Mouse (Mus musculus): ENCODE results near the gene Txnrd1.

Txnrd1 gene

DNA sequence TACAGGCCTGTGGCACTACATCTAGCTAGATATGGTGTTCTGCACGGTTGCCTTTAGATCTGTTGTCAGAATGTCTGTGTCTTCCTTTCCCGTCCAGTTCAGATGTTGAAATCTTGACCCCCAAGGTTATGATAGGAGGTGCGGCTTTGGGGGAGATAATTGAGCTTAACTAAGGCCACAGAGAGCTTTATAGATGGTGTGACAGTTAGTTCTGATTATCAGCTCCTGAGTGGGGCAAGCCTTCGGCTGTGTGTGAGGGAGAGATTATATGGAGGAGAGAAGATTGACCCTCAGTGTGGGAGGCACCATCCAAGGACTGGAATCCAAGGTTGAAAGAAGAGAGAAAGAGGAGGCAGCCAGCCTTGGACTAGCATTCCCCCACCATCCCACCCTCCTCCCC lies 79.5 kb downstream of the Txnrd1 start:
- CTCF ChIA-PET = no interaction called here

DNA sequence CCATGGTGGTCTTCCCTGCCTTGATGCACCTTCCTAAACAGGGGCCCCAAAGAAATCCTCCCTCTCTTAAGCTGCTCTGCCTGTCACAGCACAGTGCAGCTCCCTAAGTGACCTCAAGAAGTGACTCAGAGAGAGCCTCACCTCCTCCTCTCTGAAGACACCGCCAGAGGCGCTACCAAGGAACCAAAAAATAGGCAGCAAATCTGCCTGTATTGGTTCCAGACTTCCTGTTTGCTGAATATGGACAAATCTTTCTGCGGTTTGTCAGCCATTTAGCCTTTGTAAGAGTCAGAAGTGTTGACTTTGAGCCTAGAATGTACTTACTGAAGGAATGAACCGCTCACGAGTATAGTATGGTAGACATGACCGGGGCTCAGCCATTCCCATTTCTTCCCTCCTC lies 80.0 kb downstream of the Txnrd1 start:
- CTCF ChIA-PET = no interaction called here

DNA sequence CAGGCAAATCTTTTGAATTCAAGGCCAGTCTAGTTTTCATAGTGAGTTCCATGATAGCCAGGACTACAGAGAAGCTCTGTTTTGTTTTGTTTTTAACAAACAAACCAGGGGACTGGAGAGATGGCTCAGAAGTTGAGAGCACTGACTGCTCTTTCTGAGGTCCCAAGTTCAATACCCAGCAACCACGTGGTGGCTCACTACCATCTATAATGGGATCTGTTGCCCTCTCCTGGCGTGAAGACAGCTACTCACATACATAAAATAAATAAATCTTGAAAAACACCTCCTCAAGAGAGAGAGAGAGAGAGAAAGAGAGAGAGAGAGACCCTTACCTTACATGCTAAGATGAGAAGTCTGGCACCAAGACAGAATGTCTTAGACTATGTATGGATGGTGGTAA lies 84.9 kb downstream of the Txnrd1 start:
- CTCF ChIA-PET = no interaction called here

DNA sequence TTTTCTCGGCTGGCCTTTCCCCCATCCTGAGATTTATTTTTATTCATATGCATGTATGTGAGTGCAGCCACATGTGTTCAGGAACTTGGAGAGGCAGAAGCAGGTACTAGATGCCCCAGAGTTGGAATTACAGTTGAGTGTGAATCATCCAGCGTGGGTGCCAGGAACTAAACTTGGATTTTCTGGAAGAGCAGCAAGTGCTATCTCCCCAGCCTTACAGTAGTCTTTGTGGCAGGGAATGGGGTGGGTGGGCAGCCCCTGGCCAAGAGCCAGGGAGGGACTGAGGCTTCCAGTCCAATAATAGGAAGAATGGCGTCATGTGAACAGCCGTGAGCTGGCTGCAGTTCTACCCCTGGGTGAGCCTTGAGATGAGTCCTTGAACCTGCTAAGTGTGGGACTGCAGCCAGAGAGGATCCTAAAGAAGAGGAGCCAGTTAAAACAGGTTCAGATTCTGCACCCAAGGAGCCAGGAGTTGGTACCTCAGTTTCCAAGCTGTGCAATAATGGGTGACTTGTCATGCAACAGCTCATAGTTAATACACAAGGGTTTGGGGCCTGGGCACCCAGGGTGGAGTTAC lies 85.7 kb downstream of the Txnrd1 start:
- CTCF ChIA-PET = interaction anchor here (0.6 kb wide), 1 partner anchor 13 kb away, joined by 10 read pairs; no protein-coding TSS in a partner anchor

DNA sequence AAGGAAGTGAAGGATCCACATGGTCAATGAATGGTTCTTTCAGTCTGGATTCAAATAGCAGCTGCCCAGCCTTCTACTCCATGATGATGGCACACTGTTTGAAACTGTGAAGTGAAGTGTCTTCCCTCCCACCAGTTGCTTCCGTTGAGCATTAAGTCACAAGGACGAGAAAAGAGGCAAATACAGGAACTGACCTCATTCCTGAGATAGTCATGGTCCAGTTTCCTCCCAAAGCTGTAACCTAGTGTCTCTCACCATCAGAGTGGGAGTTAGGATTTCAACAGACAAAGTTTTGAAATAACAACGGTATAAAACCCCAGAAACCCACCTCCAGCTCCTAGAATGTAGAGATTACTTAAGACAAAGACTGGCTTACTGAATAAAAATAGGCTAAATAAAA lies 89.8 kb downstream of the Txnrd1 start:
- CTCF ChIA-PET = no interaction called here

DNA sequence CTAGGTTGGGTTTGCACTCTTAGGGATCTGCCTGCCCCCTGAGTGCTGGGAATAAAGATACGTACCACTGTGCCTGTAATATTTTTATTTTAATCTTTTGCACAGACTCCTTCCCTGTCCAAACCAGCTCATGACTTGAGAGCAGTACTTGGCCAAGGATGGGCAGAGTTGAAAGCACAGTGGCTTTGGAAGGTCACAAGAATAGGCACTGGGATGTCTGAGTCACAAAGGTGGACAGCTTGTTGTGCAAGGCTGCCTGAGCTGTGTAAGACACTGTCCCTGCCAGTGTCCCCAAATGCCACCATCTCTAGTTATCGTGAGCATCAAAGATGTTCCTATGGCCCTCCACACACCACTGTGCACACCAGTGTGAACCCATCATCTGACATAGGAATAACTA lies 91.0 kb downstream of the Txnrd1 start:
- CTCF ChIA-PET = no interaction called here

DNA sequence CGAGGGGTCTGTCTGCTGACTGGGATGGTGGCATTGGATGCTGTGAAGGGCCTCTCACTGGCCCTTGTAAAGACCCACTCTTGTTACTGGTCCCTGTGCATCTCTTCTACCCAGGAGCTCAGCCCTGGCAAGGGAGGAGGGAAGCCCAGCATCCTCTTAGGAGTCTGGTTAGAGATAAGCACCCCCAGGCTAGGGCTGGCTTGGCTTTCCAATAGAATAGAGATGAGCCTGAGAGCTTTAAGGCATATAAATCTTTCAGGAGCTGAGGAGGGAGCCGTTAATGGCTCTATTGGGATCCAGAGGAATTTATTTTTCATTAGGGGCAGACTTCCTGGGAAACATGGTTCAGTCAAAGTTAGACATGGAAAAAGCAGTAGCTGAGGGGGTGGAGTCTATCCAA lies 91.9 kb downstream of the Txnrd1 start:
- CTCF ChIA-PET = no interaction called here

DNA sequence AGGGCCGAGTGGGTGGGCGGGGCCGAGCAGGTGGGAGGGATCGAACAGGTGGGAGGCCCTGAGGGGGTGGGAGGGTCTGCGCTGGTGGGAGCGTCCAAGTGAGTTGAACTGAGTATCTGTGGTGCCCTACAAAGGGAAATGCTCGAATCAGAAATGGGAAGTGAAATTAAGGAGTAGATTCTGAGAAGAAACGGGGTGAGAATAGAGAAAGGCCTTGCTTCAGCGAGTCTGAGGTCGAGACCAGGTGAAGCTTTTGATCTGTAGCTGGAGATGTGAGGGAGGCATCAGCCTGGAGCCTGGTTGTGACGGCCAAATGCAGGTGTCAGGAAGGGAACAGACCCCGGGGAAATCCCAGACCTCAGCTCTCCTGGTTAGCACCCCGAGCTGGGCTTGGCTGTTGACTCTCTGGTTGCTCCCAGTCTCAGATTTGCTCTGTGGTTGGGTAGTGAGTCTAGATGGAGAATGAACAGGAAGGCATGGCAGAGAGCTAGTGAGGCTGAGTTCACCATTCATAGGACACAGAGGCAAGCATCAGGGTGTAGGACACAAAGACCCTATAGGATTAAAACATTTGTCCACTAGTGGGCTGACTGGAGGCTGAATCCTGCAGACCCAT lies 101.4 kb downstream of the Txnrd1 start:
- CTCF ChIA-PET = no interaction called here

DNA sequence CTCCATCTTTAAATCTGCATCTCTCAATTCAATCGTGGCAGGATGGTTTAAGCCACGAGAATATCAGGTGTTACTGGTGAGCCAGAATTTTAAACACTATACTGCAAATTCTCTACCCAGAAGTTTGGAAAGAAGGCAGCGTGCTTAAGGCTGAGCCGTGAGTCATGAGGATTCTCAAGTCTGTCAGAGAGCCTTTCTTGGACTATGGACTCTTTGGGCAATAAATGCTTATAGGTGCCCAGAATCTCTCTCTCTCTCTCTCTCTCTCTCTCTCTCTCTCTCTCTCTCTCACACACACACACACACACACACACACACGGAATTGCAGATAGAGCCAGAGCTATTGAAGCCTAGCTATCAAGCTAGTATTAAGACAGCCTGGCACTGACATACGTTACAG lies 102.0 kb downstream of the Txnrd1 start:
- CTCF ChIA-PET = no interaction called here

Data from spleen, embryonic (tissue).